Mouse (Mus musculus) liver, embryonic 18 days (tissue): Measurements from ENCODE around the gene Sectm1a. TPM values are rescaled to one million over a fixed set of nuclear protein-coding genes. Genes with fewer than 3 reads are reported as not detected.

ENCODE experiments used
- polyA plus RNA-seq: library from polyadenylated mRNA; depleted of rRNA; stranded (reverse); fragments of >200 nt; gene quantifications from 2 replicates; pipeline ENCODE4 v1.2.3, GENCODE M21; 2012; rRNA removed

Gene Sectm1a
- 2.1 and 2.3 TPM in 2 replicates for polyA plus RNA-seq

DNA sequence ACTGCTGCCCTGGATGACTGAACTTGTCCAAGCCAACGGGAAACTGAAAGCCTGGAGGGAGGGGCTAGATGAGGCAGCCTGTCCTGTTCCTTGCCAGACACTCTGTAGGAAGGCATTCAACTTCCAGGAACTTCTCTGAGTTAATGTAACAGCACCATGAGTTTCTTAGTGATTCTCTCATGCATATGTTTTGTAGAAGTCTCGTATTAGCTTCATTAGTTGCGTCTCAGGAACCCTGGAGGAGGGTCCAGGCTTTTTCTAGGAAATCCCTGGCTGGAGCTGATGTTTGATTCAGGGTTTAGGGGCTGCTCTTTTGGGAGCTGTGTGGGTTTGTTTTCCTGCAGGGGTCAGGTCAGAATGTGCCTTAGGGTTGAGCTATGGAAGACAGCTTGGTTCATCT lies at the start of gene Sectm1a:
Sectm1a (minus strand) TSS at position 101 of the 400 bp plus-strand sequence.

DNA sequence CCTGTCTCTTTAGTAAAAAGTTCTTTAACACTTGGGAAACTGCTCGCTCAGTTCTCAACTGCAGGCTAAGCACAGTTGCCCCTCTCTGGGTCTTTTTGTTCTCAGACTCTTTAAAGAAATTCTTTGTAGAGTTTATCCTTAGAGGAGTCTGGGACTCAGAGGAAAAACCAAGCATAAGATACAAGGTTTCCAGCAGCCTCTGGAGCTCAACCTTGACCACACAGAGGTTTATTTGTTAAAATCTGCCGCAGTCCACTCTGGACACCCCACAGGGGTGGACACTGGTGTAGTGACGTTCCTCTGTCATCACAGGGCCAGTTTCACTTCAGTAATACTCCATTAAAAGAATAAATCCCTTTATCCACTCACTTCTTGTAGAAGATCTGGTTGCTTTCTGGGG lies 37.6 kb upstream of the Sectm1a start, which contains the start of gene Tex19.2:
Tex19.2 (minus strand) TSS at position 101 of the 400 bp plus-strand sequence.

DNA sequence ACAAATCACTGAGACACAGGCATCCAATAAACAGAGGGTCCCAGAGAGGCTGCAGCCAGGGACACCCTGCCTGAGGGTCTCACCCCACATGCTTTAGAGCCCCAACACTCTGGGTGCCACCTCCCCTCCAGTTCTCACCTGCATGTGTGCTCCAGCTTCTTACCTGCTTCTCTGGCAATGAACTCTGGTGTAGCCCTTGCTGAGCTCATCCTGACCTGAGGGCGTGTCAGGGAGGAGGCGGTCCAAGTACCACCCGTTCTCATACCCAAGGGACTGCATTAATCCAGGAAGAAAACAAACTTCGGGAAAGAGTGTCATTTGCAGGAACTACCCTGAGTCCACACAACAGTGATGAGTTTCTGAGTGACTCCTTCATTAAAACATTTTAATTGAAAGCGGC lies 17.6 kb downstream of the Sectm1a start, which contains the start of gene Sectm1b:
Sectm1b (minus strand) TSS at position 191 of the 400 bp plus-strand sequence.

DNA sequence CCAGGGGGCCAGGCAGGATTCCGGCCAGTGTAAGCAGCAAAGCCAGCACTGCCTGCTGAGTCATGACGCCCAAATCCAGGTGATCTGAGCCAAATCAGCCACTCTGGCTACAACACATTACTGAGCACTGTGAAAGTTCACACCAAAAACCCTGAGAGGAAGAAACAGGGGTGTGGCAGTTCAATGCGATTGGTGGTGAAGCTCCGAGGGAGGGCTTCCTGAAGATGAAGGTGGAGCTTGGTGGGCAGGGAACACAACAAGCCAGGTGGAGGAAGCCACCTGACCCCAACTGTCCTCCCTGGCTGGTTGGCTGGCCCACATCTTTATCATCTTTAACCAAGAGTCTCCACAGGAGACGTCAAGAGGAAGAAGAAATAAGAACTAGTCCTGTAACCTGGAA lies 41.7 kb downstream of the Sectm1a start, which contains the start of gene Cd7:
Cd7 (minus strand) TSS at position 117 of the 400 bp plus-strand sequence.

Other genes with a start within 250 kb of the Sectm1a start
- gene Ccdc57, start 148.3 kb downstream of the Sectm1a start, polyA plus RNA-seq, result 1.3 and 1.6 TPM in 2 replicates
- gene Slc16a3, start 132.7 kb downstream of the Sectm1a start, polyA plus RNA-seq, result 22.8 and 24.2 TPM in 2 replicates
- 29.6 and 32.7 TPM in 2 replicates for gene Csnk1d, start 89.9 kb downstream of the Sectm1a start, polyA plus RNA-seq
- 1.0 and 2.6 TPM in 2 replicates for gene Cd7, start 41.8 kb downstream of the Sectm1a start, polyA plus RNA-seq
- 0.02 and 0.08 TPM in 2 replicates for gene Sectm1b, start 17.7 kb downstream of the Sectm1a start, polyA plus RNA-seq
- gene Tex19.2, start 37.5 kb upstream of the Sectm1a start, polyA plus RNA-seq, result not detected in 2 replicates
- 0.04 TPM in 1 of 2 replicates, not detected in the other for gene Tex19.1, start 64.9 kb upstream of the Sectm1a start, polyA plus RNA-seq
- not detected in 2 replicates for gene Uts2r, start 79.1 kb upstream of the Sectm1a start, polyA plus RNA-seq
- 9.8 and 11.2 TPM in 2 replicates for gene Hexdc, start 123.2 kb upstream of the Sectm1a start, polyA plus RNA-seq
- 6.6 and 6.7 TPM in 2 replicates for gene Ogfod3, start 123.5 kb upstream of the Sectm1a start, polyA plus RNA-seq
- gene Cybc1, start 148.1 kb upstream of the Sectm1a start, polyA plus RNA-seq, result 17.4 and 17.8 TPM in 2 replicates
- 32.3 and 34.5 TPM in 2 replicates for gene Narf, start 156.0 kb upstream of the Sectm1a start, polyA plus RNA-seq
- gene Foxk2, start 178.8 kb upstream of the Sectm1a start, polyA plus RNA-seq, result 7.1 TPM in 2 replicates